Mouse (Mus musculus): ENCODE data around the gene Upp1. TPM values are rescaled to one million over a fixed set of nuclear protein-coding genes. Genes with fewer than 3 reads are reported as not detected.

Upp1 gene
- polyA plus RNA-seq (2016; fragmentation: Nextera tagmentation; extraction: Ambion mirVana): 2.7 and 3.9 TPM in 2 replicates

DNA sequence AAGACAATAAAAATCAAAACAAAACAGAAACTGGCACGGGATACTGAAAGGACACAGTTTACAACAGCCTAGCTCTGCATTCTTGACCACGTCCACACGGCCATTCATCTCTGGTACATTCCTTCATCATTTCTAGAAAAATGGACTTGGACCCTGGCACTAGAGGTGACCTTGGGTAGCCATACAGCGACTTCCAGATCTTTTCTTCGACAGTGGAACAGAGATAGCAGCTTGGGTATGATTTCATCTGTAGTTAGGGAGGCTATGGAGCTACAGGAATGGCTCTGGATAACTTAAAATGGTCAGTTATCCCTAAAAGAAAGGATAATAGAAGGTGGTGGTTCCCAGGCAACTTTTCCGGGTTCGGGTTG is at the start of gene Upp1:
Upp1 (plus strand) TSS at position 54 of the 371 bp plus-strand sequence.
- Histone ChIP-seq H3K4me1 (replicated peaks) (peaks cover 28% of the 10 kb centered on the region), H3K27me3 (peaks cover 75% of the 10 kb centered on the region), H3K36me3 (no peaks in the 10 kb centered on the region), H3K9ac (replicated peaks) (0 out of 2 replicates have a peak within 1 kb of the TSS, but pooled peaks have one; percentile 24), H3K4me3 (replicated peaks) (peak within 1 kb of the TSS; percentile 38), H3K27ac (no peak within 1 kb of the TSS), H3K9me3 (no peaks in the 10 kb centered on the region), H3K4me2 (peak within 1 kb of the TSS; percentile 67)
- no peak for ATAC-seq (ENCODE audit: insufficient number of reproducible peaks, insufficient read depth, low FRiP score, low TSS enrichment, low read depth)
- under 1% methylated on average over 7 of the region's 7 CpGs for WGBS

DNA sequence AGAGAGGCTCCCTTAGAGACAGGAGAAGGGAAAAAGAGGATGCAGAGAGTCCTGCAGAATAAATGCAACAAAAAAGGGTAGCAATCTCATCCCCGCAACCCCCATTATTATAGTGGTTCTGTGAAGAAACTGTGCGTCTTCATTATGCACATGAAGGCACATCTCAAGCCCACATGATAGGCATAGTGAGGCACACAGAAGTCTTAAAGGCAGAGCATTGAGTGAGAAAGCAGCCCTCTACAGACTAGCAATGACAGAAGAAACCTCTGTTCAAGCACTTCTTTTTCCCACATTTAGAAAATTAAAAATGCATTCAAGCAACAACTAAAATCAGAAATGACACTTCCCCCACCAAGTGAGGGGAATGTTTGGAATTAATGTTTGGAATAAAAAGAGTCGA is 41.5 kb upstream of the Upp1 start:
- H3K4me2 ChIP-seq: no peak overlapping the region
- WGBS: 90% methylated on average over 3 of the region's 3 CpGs
- no peaks in the 10 kb centered on the region for H3K4me1 ChIP-seq (replicated peaks)
- H3K36me3 ChIP-seq: no peaks in the 10 kb centered on the region
- H3K27ac ChIP-seq: no peak overlapping the region
- no peak overlapping the region for H3K4me3 ChIP-seq (replicated peaks)
- no peaks in the 10 kb centered on the region for H3K9me3 ChIP-seq
- no peak overlapping the region for H3K9ac ChIP-seq (replicated peaks)
- no peaks in the 10 kb centered on the region for H3K27me3 ChIP-seq
- no peak for ATAC-seq (ENCODE audit: insufficient number of reproducible peaks, insufficient read depth, low FRiP score, low TSS enrichment, low read depth)

DNA sequence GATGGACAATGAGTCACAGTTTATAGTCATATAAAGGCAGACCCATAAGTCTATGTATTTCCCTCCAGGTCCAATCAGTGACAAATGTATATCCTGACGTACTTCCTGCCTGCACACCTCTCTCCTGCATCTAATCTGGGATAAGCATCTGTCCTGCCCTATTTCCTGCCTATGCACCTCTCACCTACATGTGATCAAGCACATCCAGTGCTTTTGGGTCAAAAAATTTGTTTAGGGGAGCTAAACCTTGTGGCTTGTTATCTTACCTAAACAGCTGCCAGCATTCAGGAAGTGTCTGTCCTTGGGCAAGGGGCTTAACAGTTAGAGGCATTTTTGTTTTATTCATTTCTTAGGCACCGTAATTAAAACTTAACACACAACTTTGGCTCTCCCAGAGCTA is 4.7 kb upstream of the Upp1 start:
- H3K36me3 ChIP-seq: no peaks in the 10 kb centered on the region
- no peak for ATAC-seq (ENCODE audit: insufficient number of reproducible peaks, insufficient read depth, low FRiP score, low TSS enrichment, low read depth)
- WGBS: 67% methylated on average over 2 of the region's 2 CpGs
- H3K9me3 ChIP-seq: no peaks in the 10 kb centered on the region
- no peak overlapping the region for H3K27ac ChIP-seq
- H3K9ac ChIP-seq (replicated peaks): no peak overlapping the region
- H3K4me3 ChIP-seq (replicated peaks): no peak overlapping the region
- peaks cover 50% of the 10 kb centered on the region for H3K27me3 ChIP-seq
- H3K4me2 ChIP-seq: no peak overlapping the region
- H3K4me1 ChIP-seq (replicated peaks): peaks cover 16% of the 10 kb centered on the region

DNA sequence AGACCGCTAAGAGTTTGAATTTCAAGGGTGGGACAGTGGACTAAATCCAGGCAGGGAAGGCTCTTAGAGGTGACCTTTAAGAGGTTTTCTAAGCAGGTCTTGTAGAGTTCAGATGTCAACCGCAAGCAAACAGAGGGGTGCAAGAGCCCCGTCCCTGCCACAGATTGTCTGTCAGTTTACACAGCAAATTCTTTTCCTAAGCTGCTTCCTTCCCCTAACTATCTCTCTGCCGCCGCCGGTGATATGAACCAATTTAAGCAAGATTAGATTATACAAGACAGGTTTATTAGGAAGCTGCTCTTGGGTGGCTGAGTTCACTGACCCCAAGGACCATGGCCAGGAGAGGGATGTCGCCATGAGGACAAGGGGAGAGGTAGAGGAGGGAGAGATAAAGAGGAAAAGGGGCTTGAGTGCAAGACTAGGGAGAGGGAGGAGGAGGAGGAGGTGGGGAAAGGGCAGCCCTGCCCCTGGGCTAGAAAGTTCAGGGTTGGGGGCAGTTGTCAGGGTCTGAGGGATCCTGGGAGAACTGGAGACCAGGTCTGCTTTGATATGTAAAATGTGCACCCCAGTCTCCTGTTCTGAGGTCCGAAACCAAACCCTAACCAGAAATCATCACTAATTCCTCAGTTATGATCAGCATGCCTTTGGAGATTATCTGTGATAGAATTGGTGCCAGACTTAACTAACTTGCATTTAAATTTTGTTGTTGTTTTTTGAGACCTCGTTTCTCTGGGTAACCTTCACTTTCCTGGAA is 2.4 kb upstream of the Upp1 start:
- Histone ChIP-seq H3K27ac (no peak overlapping the region), H3K9ac (replicated peaks) (no peak overlapping the region), H3K4me3 (replicated peaks) (peak overlapping the region; percentile 20), H3K36me3 (no peaks in the 10 kb centered on the region), H3K9me3 (no peaks in the 10 kb centered on the region), H3K4me2 (peak overlapping the region; percentile 40; the same call in 1 of the 2 replicates), H3K27me3 (peaks cover 70% of the 10 kb centered on the region), H3K4me1 (replicated peaks) (peaks cover 28% of the 10 kb centered on the region)
- 12% methylated on average over 9 of the region's 9 CpGs for whole genome bisulfite sequencing
- ATAC-seq (ENCODE audit: insufficient number of reproducible peaks, insufficient read depth, low FRiP score, low TSS enrichment, low read depth): no peak

DNA sequence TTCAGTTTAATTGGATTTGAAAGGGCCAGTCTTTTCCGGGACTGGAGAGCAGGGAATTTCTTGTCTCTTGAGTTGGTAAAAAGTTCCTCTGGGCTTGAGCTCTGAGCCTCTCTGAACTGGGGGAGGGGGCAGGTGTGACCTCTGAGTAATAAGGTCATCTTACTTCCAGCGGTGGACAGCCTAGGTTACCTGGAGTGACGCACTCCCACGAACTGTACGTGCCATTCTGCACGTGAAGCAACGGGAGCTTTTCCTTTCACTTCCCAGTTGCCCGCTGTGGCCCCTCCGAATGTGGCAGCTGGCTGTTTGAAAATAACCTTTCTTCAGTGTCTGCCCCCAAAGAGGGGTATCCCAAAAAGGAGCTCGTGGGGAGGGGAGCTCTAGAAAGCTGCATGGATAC is 1.8 kb upstream of the Upp1 start:
- H3K9ac ChIP-seq (replicated peaks): no peak overlapping the region
- no peak for ATAC-seq (ENCODE audit: insufficient number of reproducible peaks, insufficient read depth, low FRiP score, low TSS enrichment, low read depth)

DNA sequence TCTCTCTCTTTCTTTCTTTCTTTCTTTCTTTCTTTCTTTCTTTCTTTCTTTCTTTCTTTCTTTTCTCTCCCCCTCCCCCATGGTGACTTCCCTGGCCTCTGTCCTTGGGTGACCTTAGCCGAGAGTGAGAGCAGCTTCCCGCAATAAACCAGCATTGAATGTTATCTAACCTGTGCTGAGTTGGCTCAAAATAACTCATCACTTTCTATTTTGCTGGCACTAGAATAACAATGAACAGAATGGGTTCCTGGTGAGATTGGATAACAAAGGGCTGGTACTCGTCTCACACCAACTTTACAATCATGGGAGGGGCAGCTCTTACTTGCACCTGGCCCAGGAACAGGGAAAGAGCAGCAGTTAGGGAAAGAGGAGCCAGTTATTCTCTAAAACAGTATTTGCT is 987 bp upstream of the Upp1 start:
- H3K9ac ChIP-seq (replicated peaks): no peak overlapping the region
- ATAC-seq (ENCODE audit: insufficient number of reproducible peaks, insufficient read depth, low FRiP score, low TSS enrichment, low read depth): no peak
- 7% methylated on average over 3 of the region's 3 CpGs for WGBS
- no peak overlapping the region for H3K4me3 ChIP-seq (replicated peaks)
- no peak overlapping the region for H3K4me2 ChIP-seq
- no peaks in the 10 kb centered on the region for H3K36me3 ChIP-seq
- no peak overlapping the region for H3K27ac ChIP-seq
- H3K27me3 ChIP-seq: peaks cover 79% of the 10 kb centered on the region
- peaks cover 28% of the 10 kb centered on the region for H3K4me1 ChIP-seq (replicated peaks)
- H3K9me3 ChIP-seq: no peaks in the 10 kb centered on the region

More for the DNA sequence above, 1.8 kb upstream of the Upp1 start:
- H3K9me3 ChIP-seq: no peaks in the 10 kb centered on the region
- 1% methylated on average over 10 of the region's 10 CpGs for WGBS
- peak overlapping the region; percentile 40 for H3K4me2 ChIP-seq
- H3K4me3 ChIP-seq (replicated peaks): peak overlapping the region; percentile 20
- H3K36me3 ChIP-seq: no peaks in the 10 kb centered on the region
- peaks cover 76% of the 10 kb centered on the region for H3K27me3 ChIP-seq
- peaks cover 28% of the 10 kb centered on the region for H3K4me1 ChIP-seq (replicated peaks)
- H3K27ac ChIP-seq: no peak overlapping the region

DNA sequence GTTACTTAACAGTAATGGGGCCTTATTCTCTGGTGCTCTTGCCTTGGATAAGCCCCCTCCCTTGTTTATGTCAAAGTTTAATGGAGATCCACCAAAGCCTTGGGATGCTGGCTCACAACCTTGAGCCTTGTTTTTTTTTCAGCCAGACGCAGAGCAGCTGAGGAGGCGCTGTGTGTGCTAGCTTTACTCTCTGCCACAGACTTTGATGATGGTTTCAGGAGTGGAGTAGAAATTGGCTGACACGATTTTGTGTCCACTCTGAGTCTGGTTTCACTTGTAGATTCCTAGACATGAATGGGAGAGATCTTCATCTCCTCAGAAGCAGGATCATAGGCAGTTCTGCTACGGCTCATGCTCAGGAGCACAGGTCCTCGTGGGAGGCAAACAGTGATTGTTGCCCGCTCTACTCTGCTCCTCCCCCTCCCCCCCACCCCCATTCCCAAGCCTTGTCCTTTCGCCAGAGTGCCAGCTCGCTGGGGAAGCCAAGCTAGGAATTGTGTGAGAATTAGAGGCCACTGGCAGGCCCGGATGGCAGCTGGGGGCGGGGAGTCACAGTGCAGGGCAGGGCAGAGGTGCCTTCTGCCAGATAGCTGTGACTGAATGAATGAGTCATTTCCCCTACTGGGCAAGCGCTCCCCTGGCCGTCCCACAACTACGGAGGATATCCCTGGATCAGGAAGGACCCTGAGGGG is 399 bp upstream of the Upp1 start:
- no peak; the same call in 1 of the 2 replicates for ATAC-seq (ENCODE audit: insufficient number of reproducible peaks, insufficient read depth, low FRiP score, low TSS enrichment, low read depth)
- Histone ChIP-seq H3K9me3 (no peaks in the 10 kb centered on the region), H3K27ac (no peak overlapping the region), H3K4me2 (peak overlapping the region; percentile 67), H3K4me1 (replicated peaks) (peaks cover 28% of the 10 kb centered on the region), H3K36me3 (no peaks in the 10 kb centered on the region), H3K27me3 (peaks cover 78% of the 10 kb centered on the region), H3K4me3 (replicated peaks) (peak overlapping the region; percentile 38), H3K9ac (replicated peaks) (no peak overlapping the region)
- WGBS: under 1% methylated on average over 13 of the region's 13 CpGs

DNA sequence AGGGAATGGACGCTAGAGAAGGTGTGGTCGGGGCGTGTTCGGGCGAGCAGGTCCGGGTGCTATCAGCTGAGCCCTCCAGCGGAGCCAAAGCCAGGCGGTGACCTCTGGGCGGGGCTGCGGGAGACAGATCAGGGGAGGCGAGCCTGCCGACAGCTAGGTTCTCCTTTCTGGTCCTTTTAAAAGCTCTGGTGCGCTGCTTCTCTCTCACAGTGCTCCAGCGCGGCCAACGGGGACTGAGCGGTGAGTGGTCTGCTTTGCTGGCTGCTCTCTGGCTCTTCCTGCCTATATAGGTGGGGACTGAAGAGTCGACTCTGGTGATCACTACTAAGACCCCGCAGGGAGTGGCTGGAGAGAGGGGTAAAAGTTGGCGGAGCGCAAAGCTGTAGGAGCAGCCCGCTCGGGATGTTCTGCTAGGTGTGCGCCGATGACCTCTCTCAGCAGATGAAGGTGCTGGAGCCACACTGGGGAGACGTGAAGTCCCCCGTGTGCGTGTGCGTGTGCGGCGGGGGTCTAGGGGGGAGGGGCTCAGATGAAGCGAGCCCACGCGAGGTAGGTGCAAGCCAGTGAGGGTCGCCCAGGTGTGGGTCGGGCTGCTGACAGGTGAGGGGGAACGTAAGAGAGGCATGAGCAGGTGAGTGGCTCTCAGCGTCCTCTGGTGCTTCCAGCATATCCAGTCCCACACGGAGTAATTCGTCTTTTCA is 668 bp downstream of the Upp1 start:
- Histone ChIP-seq H3K9ac (replicated peaks) (0 out of 2 replicates have a peak overlapping the region, but pooled peaks have one; percentile 24), H3K27me3 (peaks cover 69% of the 10 kb centered on the region), H3K4me2 (peak overlapping the region; percentile 67), H3K4me3 (replicated peaks) (peak overlapping the region; percentile 38), H3K4me1 (replicated peaks) (peaks cover 28% of the 10 kb centered on the region), H3K9me3 (no peaks in the 10 kb centered on the region), H3K27ac (no peak overlapping the region), H3K36me3 (no peaks in the 10 kb centered on the region)
- ATAC-seq (ENCODE audit: insufficient number of reproducible peaks, insufficient read depth, low FRiP score, low TSS enrichment, low read depth): peak; percentile 61; the same call in 1 of the 2 replicates
- under 1% methylated on average over 40 of the region's 40 CpGs for WGBS

DNA sequence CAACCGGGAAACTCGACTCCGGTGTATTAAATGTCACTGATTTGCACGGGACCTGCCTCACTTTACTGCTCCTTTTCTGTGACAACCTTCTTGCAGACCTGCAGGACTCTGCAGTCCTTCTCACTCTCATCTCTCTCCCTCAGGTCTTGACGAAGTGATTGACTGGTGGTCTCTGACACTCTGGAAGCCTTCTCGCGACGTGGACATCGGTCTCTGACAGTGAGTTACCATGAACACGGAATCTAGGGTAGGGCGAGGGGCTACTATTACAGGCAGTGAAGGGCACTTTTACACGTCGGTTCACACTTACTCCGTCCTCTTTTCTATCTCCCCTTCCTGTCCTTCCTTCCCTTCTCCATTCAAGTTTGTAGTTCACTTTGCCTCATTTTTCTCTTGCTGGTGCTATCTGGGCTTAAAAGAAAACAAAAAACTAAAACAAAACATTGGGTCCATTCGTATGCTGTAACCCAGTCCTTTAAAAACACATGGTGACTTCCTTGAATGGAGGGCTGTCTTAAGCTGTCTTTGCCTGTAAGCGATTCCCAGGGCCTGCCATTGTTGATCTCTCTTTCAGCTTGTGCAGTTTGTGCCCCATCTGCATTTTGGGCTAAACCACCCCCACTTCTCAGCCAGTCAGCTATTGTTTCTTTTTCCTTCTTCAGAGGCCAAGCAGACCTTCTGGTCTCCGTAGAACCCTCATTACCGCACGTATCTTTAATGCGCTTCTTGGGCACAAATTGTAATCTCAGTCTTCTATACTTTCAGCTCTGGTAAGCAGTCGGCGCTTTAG is 1.5 kb downstream of the Upp1 start:
- ATAC-seq (ENCODE audit: insufficient number of reproducible peaks, insufficient read depth, low FRiP score, low TSS enrichment, low read depth): no peak
- Histone ChIP-seq H3K9me3 (no peaks in the 10 kb centered on the region), H3K4me1 (replicated peaks) (peaks cover 28% of the 10 kb centered on the region), H3K27ac (no peak overlapping the region), H3K4me2 (peak overlapping the region; percentile 67), H3K36me3 (no peaks in the 10 kb centered on the region), H3K27me3 (peaks cover 64% of the 10 kb centered on the region), H3K9ac (replicated peaks) (no peak overlapping the region), H3K4me3 (replicated peaks) (peak overlapping the region; percentile 38)
- 6% methylated on average over 22 of the region's 22 CpGs for WGBS

DNA sequence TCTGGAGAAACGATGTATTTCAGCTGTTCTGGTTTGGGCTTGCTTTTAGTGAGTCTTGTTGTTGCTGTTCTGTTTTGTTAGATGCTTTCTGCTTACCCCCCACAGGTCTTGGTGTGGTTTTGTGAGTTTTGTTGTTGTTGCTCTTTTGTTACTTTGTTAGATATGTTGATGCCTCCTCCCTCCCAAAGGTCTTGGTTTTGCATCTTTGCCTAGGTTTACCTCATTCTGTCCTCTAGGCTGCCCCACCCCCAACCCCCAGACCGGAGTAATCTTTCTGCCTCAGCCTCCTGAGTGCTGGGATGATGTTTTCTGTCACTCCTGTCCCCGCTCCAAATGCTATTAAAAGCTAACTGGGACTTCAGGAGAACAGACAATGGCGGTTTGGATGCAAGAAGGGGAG is 4.4 kb downstream of the Upp1 start:
- H3K9me3 ChIP-seq: no peaks in the 10 kb centered on the region
- peaks cover 44% of the 10 kb centered on the region for H3K27me3 ChIP-seq
- no peak overlapping the region for H3K4me3 ChIP-seq (replicated peaks)
- H3K36me3 ChIP-seq: no peaks in the 10 kb centered on the region
- no peak for ATAC-seq (ENCODE audit: insufficient number of reproducible peaks, insufficient read depth, low FRiP score, low TSS enrichment, low read depth)
- H3K4me1 ChIP-seq (replicated peaks): peaks cover 20% of the 10 kb centered on the region
- H3K9ac ChIP-seq (replicated peaks): no peak overlapping the region
- H3K27ac ChIP-seq: no peak overlapping the region
- H3K4me2 ChIP-seq: no peak overlapping the region
- WGBS: 71% methylated on average over 4 of the region's 4 CpGs

Measured in limb, embryonic 12.5 days (tissue).